Mouse (Mus musculus) thymus, adult 2 months (tissue): ENCODE data around the gene Grem1.

ENCODE experiments used
- CTCF ChIP-seq: fragments of 200-500 bp; IDR thresholded peaks from 2 replicates; pipeline ENCODE4 v1.5.1; 2012; ENCODE audit warnings: mild to moderate bottlenecking, control low read depth, low read length, moderate library complexity, borderline replicate concordance; ENCODE audit not compliant: control insufficient read depth, poor library complexity, insufficient read depth; ENCODE audit errors: extremely low read depth
- POLR2A ChIP-seq: fragments of 200-500 bp; IDR thresholded peaks from 2 replicates; pipeline ENCODE4 v1.6.1; 2012; ENCODE audit warnings: mild to moderate bottlenecking, low read length, control low read depth, moderate library complexity; ENCODE audit not compliant: control insufficient read depth, poor library complexity, insufficient read depth; ENCODE audit errors: extremely low read depth

- TF ChIP-seq CTCF (no peak), POLR2A (no peak)
Measured at GRCm38 (mm10) chr2:113696647-113697046, 61.8 kb downstream of the Grem1 start.
